Mouse (Mus musculus) heart, embryonic 14.5 days (tissue): ENCODE measurements around the gene Wdr3. TPM values are rescaled to one million over a fixed set of nuclear protein-coding genes. Genes with fewer than 3 reads are reported as not detected.

Source experiments
- ATAC-seq: fragments of 200-750 bp; cut with Nextera tagmentation; 2 replicates; pipeline ENCODE4 v1.8.0; 2017; ENCODE audit warnings: low read depth, moderate TSS enrichment; ENCODE audit not compliant: insufficient number of reproducible peaks, insufficient read depth, low FRiP score
- H3K27ac ChIP-seq, 2 experiments: fragments of 200-500 bp in 1 of 2; fragments of 300-500 bp in 1 of 2; sonication (generic) in 1 of 2; replicated peaks in 1 of 2; 2 replicates each; pipeline ENCODE4 v1.5.1; 2012 to 2014; ENCODE audit warnings: low read depth in 2 of 2, low read length in 2 of 2, control low read depth in 1 of 2, mild to moderate bottlenecking in 1 of 2, mixed read lengths in 1 of 2; ENCODE audit not compliant: control insufficient read depth in 1 of 2, insufficient read depth in 1 of 2
- H3K27me3 ChIP-seq: fragments of 300-500 bp; sonication (generic); 2 replicates; pipeline ENCODE4 v1.6.1; 2014; ENCODE audit warnings: mild to moderate bottlenecking, low read length, control low read depth; ENCODE audit not compliant: control insufficient read depth, insufficient read depth
- H3K36me3 ChIP-seq: fragments of 300-500 bp; sonication (generic); 2 replicates; pipeline ENCODE4 v1.6.1; 2014; ENCODE audit warnings: mild to moderate bottlenecking, control low read depth, low read length, mixed read lengths; ENCODE audit not compliant: control insufficient read depth, insufficient read depth
- H3K4me1 ChIP-seq, 2 experiments: fragments of 200-500 bp in 1 of 2; fragments of 300-500 bp in 1 of 2; sonication (generic) in 1 of 2; 2 replicates each; pipeline ENCODE4 v1.6.1; 2012 to 2014; ENCODE audit warnings: low read length in 2 of 2, control low read depth in 1 of 2, mixed read lengths in 1 of 2; ENCODE audit not compliant: control insufficient read depth in 2 of 2, insufficient read depth in 2 of 2
- H3K4me2 ChIP-seq: fragments of 300-500 bp; sonication (generic); 2 replicates; pipeline ENCODE4 v1.6.1; 2014; ENCODE audit warnings: mild to moderate bottlenecking, low read length
- H3K4me3 ChIP-seq, 2 experiments: fragments of 200-500 bp in 1 of 2; fragments of 300-500 bp in 1 of 2; sonication (generic) in 1 of 2; 2 replicates each; pipeline ENCODE4 v1.5.1; 2012 to 2014; ENCODE audit warnings: low read length in 2 of 2, mild to moderate bottlenecking in 2 of 2, control low read depth in 1 of 2, low read depth in 1 of 2, moderate library complexity in 1 of 2; ENCODE audit not compliant: control insufficient read depth in 1 of 2, insufficient read depth in 1 of 2
- H3K9ac ChIP-seq: fragments of 300-500 bp; sonication (generic); 2 replicates; pipeline ENCODE4 v1.6.1; 2014; ENCODE audit warnings: mild to moderate bottlenecking, low read length
- H3K9me3 ChIP-seq: fragments of 300-500 bp; sonication (generic); 2 replicates; pipeline ENCODE4 v1.6.1; 2016; ENCODE audit warnings: low read length, control low read depth; ENCODE audit not compliant: control insufficient read depth
- WGBS: fragments of 180-500 bp; shearing (Covaris S2); extraction: QIAGEN DNeasy Blood & Tissue Kit; methylation state at CpG from one replicate; pipeline ENCODE4 v1.1.7; 2014; 5-methylcytosine and 5-hydroxymethylcytosine counted together
- polyA plus RNA-seq: library from polyadenylated mRNA; unstranded; fragments of >200 nt; fragmentation: Nextera tagmentation; extraction: Ambion mirVana; gene quantifications from 2 replicates; pipeline ENCODE4 v1.2.1, GENCODE M21; 2014

Gene Wdr3
- polyA plus RNA-seq, 1 experiment from 2014 or later, result 20.5 TPM

DNA sequence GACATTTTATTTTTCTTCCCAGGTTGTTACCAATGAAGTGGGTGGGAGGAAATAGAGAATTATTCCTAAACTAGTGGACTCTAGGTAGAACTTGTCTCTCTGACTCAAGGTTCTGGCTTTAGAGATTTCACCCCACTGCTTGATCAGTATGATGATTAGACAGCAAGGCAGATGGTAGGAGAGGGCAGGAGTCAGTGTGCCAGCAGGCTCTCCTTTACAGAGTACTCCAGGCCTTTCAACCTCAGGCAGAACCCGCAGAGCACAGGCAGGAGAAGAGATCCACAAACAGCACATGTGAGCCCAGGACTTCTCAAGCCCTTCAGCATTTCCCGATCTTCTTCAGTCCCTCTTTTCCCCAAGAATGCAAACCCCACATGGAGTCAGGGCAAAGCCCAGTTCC is 43.5 kb downstream of the Wdr3 start:
- Histone ChIP-seq H3K4me3 (no peak overlapping the region), H3K4me2 (no peak overlapping the region), H3K36me3 (no peaks in the 10 kb centered on the region), H3K9ac (no peak overlapping the region), H3K4me1 (no peaks in the 10 kb centered on the region), H3K9me3 (no peaks in the 10 kb centered on the region), H3K27me3 (no peaks in the 10 kb centered on the region), H3K27ac (no peak overlapping the region)
- WGBS, result 75% methylated on average over 2 of the region's 2 CpGs
- no peak for ATAC-seq

DNA sequence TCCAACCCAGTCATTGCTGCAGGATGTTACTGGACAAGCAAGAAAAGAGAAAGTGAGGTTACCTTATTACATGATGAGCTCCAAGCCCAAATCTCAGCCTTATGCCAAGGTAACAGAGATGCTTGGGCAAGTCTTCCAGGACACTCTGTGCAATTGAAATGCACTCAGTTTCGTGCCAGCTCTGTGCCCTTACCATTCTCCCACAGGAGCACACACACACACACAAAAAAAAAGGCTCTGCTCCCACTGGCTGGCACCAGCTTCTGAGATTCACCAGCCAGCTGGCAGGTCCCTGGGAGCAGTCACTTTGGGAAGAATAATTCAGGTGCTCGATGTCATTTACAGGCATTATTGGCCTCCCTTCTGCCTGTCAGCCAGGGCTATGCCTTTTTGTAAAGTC is 55.5 kb downstream of the Wdr3 start:
- WGBS, result 76% methylated on average over 2 of the region's 2 CpGs
- Histone ChIP-seq H3K4me2 (no peak overlapping the region), H3K27ac (no peak overlapping the region), H3K9me3 (no peaks in the 10 kb centered on the region), H3K4me3 (no peak overlapping the region), H3K36me3 (no peaks in the 10 kb centered on the region), H3K9ac (no peak overlapping the region), H3K27me3 (no peaks in the 10 kb centered on the region), H3K4me1 (no peaks in the 10 kb centered on the region)
- ATAC-seq, result no peak

DNA sequence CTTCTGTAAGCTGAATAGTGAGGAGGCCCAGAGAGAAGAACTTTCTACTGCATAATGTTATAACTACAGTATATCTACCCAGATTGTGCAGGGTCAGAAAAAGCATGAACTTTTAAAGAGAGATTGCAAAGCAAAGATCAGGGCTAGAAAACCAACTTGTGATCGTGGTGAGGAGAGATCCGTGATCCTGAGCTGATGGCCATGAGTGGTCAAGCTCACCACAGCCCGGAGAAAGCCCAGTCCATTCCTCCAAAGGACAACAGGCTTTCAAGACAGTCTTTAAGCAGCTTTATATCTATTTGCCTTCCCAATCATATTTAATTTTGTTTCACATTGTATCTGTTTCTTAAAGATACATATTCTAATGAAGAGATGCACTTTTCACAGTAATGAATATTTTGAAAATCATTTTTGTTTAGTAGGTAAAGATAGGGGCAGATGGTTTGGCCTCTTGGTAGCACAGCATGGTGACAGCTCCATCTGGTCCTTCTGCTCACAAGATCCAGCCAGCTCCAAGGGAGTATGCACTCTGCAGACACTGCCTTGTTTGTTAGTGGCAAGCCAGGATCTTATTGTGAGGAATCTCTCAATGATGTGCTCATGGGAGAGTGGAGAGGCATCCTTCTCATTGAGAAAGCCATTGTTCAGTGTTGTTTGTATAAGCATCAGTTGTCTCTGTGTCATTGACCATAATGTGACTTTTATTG is 59.7 kb downstream of the Wdr3 start:
- Histone ChIP-seq H3K36me3 (no peaks in the 10 kb centered on the region), H3K27me3 (no peaks in the 10 kb centered on the region), H3K4me1 (no peaks in the 10 kb centered on the region), H3K4me2 (no peak overlapping the region), H3K9ac (no peak overlapping the region), H3K27ac (no peak overlapping the region), H3K4me3 (no peak overlapping the region), H3K9me3 (no peaks in the 10 kb centered on the region)
- WGBS, result 89% methylated on average over 3 of the region's 3 CpGs
- ATAC-seq, result no peak

Other genes with a start within 250 kb of the Wdr3 start
- gene Gdap2, start within 50 bp of the Wdr3 start, polyA plus RNA-seq, result 19.1 and 19.5 TPM in 2 replicates